Mouse (Mus musculus): ENCODE measurements at regions not wholly inside any gene's neighbourhood (a gene's known extent, or its start where the extent isn't known, plus 50 kb on each side); places are given as distances from the start of the nearest gene placed in this dataset.

DNA sequence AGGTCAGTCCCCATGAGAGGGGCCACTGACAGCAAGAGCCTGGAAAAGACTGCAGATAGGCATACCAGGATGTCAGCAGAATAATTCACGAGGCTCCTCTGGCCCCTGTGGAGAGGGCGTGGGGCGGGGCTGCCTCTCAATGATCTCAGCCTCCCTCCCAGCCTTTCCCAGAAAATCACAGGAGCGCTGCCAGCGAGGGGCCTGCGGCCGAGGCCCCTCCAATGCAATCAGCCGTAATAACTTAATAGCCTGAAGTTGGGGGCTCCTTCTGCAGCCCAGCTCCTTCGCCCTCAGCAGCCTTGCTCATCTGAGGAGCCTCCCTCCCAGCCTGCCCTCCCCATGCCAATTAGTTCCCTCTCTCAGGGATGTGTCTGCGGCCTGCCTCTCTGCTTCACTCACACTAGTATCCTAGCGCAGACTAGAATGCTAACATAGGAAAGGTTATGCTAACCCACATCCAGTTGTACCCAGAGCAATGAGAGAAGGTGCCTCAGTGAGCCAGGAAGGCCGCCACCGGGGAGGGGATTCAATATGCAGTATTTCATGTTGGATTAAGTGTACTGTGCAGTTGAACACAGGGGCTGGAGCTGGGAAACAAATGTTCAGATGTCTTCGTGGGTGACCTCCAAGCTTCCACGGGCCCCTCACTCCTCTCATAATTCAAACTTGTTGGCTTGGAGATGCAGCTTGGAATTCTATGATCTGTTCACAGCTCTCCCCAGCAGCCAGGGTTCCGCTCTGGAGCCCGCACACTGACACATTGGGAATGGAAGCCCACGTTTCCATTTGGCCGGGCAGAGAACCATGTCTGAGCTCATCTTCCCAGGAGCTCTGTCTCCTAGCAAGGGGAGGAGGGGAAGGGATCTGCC, 67.5 kb upstream of the Stx16 start:
- Histone ChIP-seq H3K36me3 (replicated peaks) (no peaks in the 10 kb centered on the region), H3K4me1 (ENCODE audit: insufficient read depth, low read depth, low read length) (no peaks in the 10 kb centered on the region), H3K27me3 (ENCODE audit: insufficient read depth, low read length) (no peaks in the 10 kb centered on the region), H3K4me3 (ENCODE audit: low read depth, low read length) (no peak overlapping the region), H3K9me3 (replicated peaks) (peaks cover 69% of the 10 kb centered on the region)
- no peak for DNase-seq (ENCODE audit: low spot score)
- ATAC-seq (ENCODE audit: extremely low read depth, insufficient number of reproducible peaks, low FRiP score, poor library complexity, severe bottlenecking) = no peak
- no peak for TF ChIP-seq CTCF (IDR thresholded peaks at IDR 0.05; ENCODE audit: low read depth, low read length)

DNA sequence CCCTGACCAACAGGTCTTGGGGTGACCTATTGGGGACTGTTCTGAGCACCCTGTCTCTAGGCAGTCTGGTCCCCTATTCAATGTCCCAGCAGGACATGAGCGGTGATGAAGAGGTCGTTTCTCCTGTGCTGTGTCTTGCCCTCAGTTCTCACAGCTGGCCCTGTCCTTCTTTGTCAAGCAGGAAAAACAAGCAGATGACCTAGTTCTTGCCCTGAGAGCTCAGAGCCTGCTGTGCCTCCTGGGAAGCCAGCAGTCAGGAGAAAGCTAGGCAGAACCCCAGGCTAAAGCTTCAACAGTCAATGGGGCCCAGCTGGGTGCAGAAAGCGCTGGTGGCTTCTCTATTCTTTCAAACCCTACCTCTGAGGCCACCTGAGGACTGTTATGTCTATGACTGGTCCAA, 66.1 kb upstream of the Stx16 start:
- ATAC-seq (ENCODE audit: extremely low read depth, insufficient number of reproducible peaks, low FRiP score, poor library complexity, severe bottlenecking) (no peak), DNase-seq (ENCODE audit: low spot score) (no peak)
- TF ChIP-seq GATA2 (IDR thresholded peaks at IDR 0.05; ENCODE audit: borderline replicate concordance, low read depth, low read length) (no peak), CTCF (IDR thresholded peaks at IDR 0.05; ENCODE audit: low read depth, low read length) (no peak), GATA1 (IDR thresholded peaks at IDR 0.05; ENCODE audit: borderline replicate concordance, low read length) (no peak), POLR2AphosphoS5 (IDR thresholded peaks at IDR 0.05; ENCODE audit: insufficient replicate concordance, low read depth, low read length) (no peak), TAL1 (conservative IDR thresholded peaks at IDR 0.05; ENCODE audit: low read depth, low read length) (no peak)
- Histone ChIP-seq H3K27me3 (ENCODE audit: insufficient read depth, low read length) (no peaks in the 10 kb centered on the region), H3K9me3 (replicated peaks) (peaks cover 64% of the 10 kb centered on the region), H3K4me3 (ENCODE audit: low read depth, low read length) (no peak overlapping the region), H3K36me3 (replicated peaks) (no peaks in the 10 kb centered on the region), H3K4me1 (ENCODE audit: insufficient read depth, low read depth, low read length) (no peaks in the 10 kb centered on the region)

DNA sequence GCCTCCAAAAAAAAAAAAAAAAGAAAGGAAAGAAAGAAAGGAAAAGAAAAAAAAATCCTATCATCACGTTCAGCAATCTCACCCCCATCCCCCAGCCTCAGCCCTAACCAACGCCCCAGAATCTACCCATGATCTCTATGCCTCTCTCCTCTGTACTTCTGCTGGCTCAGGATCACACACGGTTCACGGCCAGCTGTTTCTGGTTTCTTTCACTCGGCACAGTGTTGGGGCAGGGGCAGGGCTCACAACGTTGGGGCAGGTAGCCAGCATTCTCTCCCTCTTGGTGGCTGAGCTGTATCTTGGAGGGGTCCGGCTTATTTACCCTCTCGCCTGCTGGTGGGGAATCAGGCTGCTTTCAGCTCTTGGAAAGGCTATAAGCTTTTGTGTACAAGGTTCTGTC, 64.7 kb upstream of the Stx16 start:
- TF ChIP-seq POLR2AphosphoS5 (IDR thresholded peaks at IDR 0.05; ENCODE audit: insufficient replicate concordance, low read depth, low read length) (no peak), CTCF (IDR thresholded peaks at IDR 0.05; ENCODE audit: low read depth, low read length) (no peak), GATA2 (IDR thresholded peaks at IDR 0.05; ENCODE audit: borderline replicate concordance, low read depth, low read length) (no peak), TAL1 (conservative IDR thresholded peaks at IDR 0.05; ENCODE audit: low read depth, low read length) (no peak), GATA1 (IDR thresholded peaks at IDR 0.05; ENCODE audit: borderline replicate concordance, low read length) (no peak)
- H3K4me1 ChIP-seq (ENCODE audit: insufficient read depth, low read depth, low read length) = no peaks in the 10 kb centered on the region
- DNase-seq (ENCODE audit: low spot score) = no peak
- H3K9me3 ChIP-seq (replicated peaks) = peaks cover 65% of the 10 kb centered on the region
- H3K36me3 ChIP-seq (replicated peaks) = no peaks in the 10 kb centered on the region
- ATAC-seq (ENCODE audit: extremely low read depth, insufficient number of reproducible peaks, low FRiP score, poor library complexity, severe bottlenecking) = no peak
- H3K27me3 ChIP-seq (ENCODE audit: insufficient read depth, low read length) = no peaks in the 10 kb centered on the region
- no peak overlapping the region for H3K4me3 ChIP-seq (ENCODE audit: low read depth, low read length)

GRCm38 (mm10) chr2:174014361-174014760, 61.7 kb upstream of the Stx16 start:
- DNase-seq (ENCODE audit: low spot score) = no peak
- no peak for ATAC-seq (ENCODE audit: extremely low read depth, insufficient number of reproducible peaks, low FRiP score, poor library complexity, severe bottlenecking)
- TF ChIP-seq POLR2AphosphoS5 (IDR thresholded peaks at IDR 0.05; ENCODE audit: insufficient replicate concordance, low read depth, low read length) (no peak), GATA1 (IDR thresholded peaks at IDR 0.05; ENCODE audit: borderline replicate concordance, low read length) (no peak), CTCF (IDR thresholded peaks at IDR 0.05; ENCODE audit: low read depth, low read length) (no peak), GATA2 (IDR thresholded peaks at IDR 0.05; ENCODE audit: borderline replicate concordance, low read depth, low read length) (no peak), TAL1 (conservative IDR thresholded peaks at IDR 0.05; ENCODE audit: low read depth, low read length) (no peak)
- Histone ChIP-seq H3K4me3 (ENCODE audit: low read depth, low read length) (no peak overlapping the region), H3K9me3 (replicated peaks) (peaks cover 64% of the 10 kb centered on the region), H3K4me1 (ENCODE audit: insufficient read depth, low read depth, low read length) (no peaks in the 10 kb centered on the region), H3K27me3 (ENCODE audit: insufficient read depth, low read length) (no peaks in the 10 kb centered on the region), H3K36me3 (replicated peaks) (no peaks in the 10 kb centered on the region)

DNA sequence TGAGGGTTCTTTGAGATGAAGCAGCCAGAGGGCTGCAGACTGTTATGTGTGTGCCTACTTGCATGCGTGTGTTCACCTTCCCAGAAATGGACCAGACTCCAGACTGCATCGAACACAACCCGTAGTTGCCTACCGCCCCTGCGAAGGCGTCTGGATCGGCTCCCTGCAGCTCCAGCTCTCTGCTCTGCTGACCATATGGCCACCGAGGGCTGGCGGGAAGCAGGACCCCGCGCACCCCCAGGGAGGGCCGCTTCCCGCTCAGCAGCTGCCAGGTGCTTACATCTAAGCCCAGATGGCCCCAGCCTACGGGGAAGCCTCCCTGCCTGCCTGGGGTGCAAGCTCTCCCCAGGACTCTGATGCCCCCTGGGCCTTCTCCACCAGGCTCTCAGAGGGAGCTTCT, 60.8 kb upstream of the Stx16 start:
- ATAC-seq (ENCODE audit: extremely low read depth, insufficient number of reproducible peaks, low FRiP score, poor library complexity, severe bottlenecking) = no peak
- no peak overlapping the region for H3K4me3 ChIP-seq (ENCODE audit: low read depth, low read length)
- H3K4me1 ChIP-seq (ENCODE audit: insufficient read depth, low read depth, low read length) = no peaks in the 10 kb centered on the region
- H3K36me3 ChIP-seq (replicated peaks) = no peaks in the 10 kb centered on the region
- peaks cover 65% of the 10 kb centered on the region for H3K9me3 ChIP-seq (replicated peaks)
- DNase-seq (ENCODE audit: low spot score) = no peak
- TF ChIP-seq CTCF (IDR thresholded peaks at IDR 0.05; ENCODE audit: low read depth, low read length) (no peak), GATA2 (IDR thresholded peaks at IDR 0.05; ENCODE audit: borderline replicate concordance, low read depth, low read length) (no peak), TAL1 (conservative IDR thresholded peaks at IDR 0.05; ENCODE audit: low read depth, low read length) (no peak), POLR2AphosphoS5 (IDR thresholded peaks at IDR 0.05; ENCODE audit: insufficient replicate concordance, low read depth, low read length) (no peak), GATA1 (IDR thresholded peaks at IDR 0.05; ENCODE audit: borderline replicate concordance, low read length) (no peak)
- H3K27me3 ChIP-seq (ENCODE audit: insufficient read depth, low read length) = no peaks in the 10 kb centered on the region

- TF ChIP-seq GATA1 (IDR thresholded peaks at IDR 0.05; ENCODE audit: borderline replicate concordance, low read length) = no peak
- TF ChIP-seq CTCF (IDR thresholded peaks at IDR 0.05; ENCODE audit: low read depth, low read length) = no peak
- no peak for TF ChIP-seq GATA2 (IDR thresholded peaks at IDR 0.05; ENCODE audit: borderline replicate concordance, low read depth, low read length)
- H3K27me3 ChIP-seq (ENCODE audit: insufficient read depth, low read length) = no peaks in the 10 kb centered on the region
- no peak for DNase-seq (ENCODE audit: low spot score)
- no peak overlapping the region for H3K4me3 ChIP-seq (ENCODE audit: low read depth, low read length)
- ATAC-seq (ENCODE audit: extremely low read depth, insufficient number of reproducible peaks, low FRiP score, poor library complexity, severe bottlenecking) = no peak
- H3K4me1 ChIP-seq (ENCODE audit: insufficient read depth, low read depth, low read length) = no peaks in the 10 kb centered on the region
- H3K36me3 ChIP-seq (replicated peaks) = no peaks in the 10 kb centered on the region
- H3K9me3 ChIP-seq (replicated peaks) = peaks cover 71% of the 10 kb centered on the region
Observed at GRCm38 (mm10) chr2:174016068-174016467, 60.0 kb upstream of the Stx16 start.

Measured in G1E (cell line).